Mouse (Mus musculus): ENCODE measurements at regions not wholly inside any gene's neighbourhood (a gene's known extent, or its start where the extent isn't known, plus 50 kb on each side); places are given as distances from the start of the nearest gene placed in this dataset.

DNA sequence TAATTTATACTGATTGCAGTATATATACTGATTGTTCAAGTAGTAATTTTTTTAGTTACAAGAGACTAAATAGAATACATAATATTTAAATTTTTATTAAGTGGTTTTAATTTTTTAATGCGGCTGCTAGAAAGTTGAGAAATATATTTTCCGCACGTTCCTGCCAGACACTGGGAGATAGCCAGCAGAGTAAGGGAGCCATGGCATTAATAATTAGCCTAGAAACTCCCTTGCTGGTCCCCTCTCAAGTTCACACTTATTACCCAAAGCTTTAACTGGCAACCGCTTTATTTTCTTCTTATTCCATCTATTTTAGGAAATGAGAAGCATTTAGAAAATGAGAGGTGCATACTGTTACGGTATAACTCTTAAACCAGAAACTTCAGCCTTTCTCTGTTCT, 78.0 kb upstream of the Oxgr1 start:
- no peak for TF ChIP-seq CTCF (IDR thresholded peaks at IDR 0.05; ENCODE audit: borderline replicate concordance, insufficient read depth, low read length)
- no peak for TF ChIP-seq POLR2A (IDR thresholded peaks at IDR 0.05; ENCODE audit: low read depth, low read length)
